Mouse (Mus musculus): ENCODE results near the gene Olfr60.

DNA sequence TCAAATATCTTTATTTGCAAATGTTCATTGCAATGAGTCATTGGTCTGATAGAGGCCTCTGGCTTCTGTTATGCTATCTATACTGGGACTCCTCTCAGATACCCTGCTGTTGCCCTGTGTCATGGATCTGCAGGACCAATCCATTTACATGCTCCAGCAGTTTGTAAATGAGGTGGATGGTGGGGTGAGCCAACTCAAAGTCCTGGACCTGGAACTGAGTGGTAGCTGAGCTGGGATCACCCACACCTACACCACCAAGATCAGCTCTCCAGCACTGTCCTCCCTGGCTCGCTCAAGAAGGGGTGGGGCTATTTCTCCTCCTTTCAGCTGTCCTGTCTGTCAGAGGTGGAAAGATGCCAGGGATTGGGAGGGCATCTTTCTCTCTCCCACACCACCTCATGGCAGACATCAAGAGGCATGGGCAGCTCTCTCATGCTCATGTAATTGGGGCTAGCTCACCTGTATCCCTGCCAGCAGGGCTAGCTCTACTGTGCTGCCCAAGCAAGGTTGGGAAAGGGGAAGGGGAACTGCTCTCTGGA is 31.6 kb downstream of the Olfr60 start:
- TF ChIP-seq CTCF (IDR thresholded peaks at IDR 0.05; ENCODE audit: low read depth, low read length) (no peak), POLR2A (IDR thresholded peaks at IDR 0.05; ENCODE audit: extremely low read depth, insufficient read depth, low read length) (no peak)
